Mouse (Mus musculus) lung, embryonic 16.5 days (tissue): ENCODE data around the gene Ccdc158. TPM values are rescaled to one million over a fixed set of nuclear protein-coding genes. Genes with fewer than 3 reads are reported as not detected.

ENCODE experiments used
- ATAC-seq: fragments of 200-750 bp; cut with Nextera tagmentation; 2 replicates; pipeline ENCODE4 v1.8.0; 2017; ENCODE audit warnings: low read depth, mild to moderate bottlenecking, moderate library complexity
- H3K27ac ChIP-seq: fragments of 300-500 bp; sonication (generic); 2 replicates; pipeline ENCODE4 v1.5.1; 2014; ENCODE audit warnings: mild to moderate bottlenecking, control low read depth, low read length
- H3K27me3 ChIP-seq: fragments of 300-500 bp; sonication (generic); 2 replicates; pipeline ENCODE4 v1.6.1; 2014; ENCODE audit warnings: low read depth, low read length, mixed read lengths; ENCODE audit not compliant: control insufficient read depth, insufficient read depth
- H3K36me3 ChIP-seq: fragments of 300-500 bp; sonication (generic); 2 replicates; pipeline ENCODE4 v1.6.1; 2014; ENCODE audit warnings: low read length; ENCODE audit not compliant: control insufficient read depth, insufficient read depth
- H3K4me1 ChIP-seq: fragments of 300-500 bp; sonication (generic); replicated peaks from 2 replicates; pipeline ENCODE4 v1.6.1; 2014; ENCODE audit warnings: low read length, mixed read lengths; ENCODE audit not compliant: control insufficient read depth, insufficient read depth
- H3K4me2 ChIP-seq: fragments of 300-500 bp; sonication (generic); 2 replicates; pipeline ENCODE4 v1.6.1; 2014; ENCODE audit warnings: low read depth, low read length, control low read depth
- H3K4me3 ChIP-seq: fragments of 300-500 bp; sonication (generic); 2 replicates; pipeline ENCODE4 v1.5.1; 2014; ENCODE audit warnings: mild to moderate bottlenecking, low read length, control low read depth
- H3K9ac ChIP-seq: fragments of 300-500 bp; sonication (generic); 2 replicates; pipeline ENCODE4 v1.6.1; 2014; ENCODE audit warnings: low read length, control low read depth
- H3K9me3 ChIP-seq: fragments of 300-500 bp; sonication (generic); 2 replicates; pipeline ENCODE4 v1.6.1; 2016; ENCODE audit warnings: low read length; ENCODE audit not compliant: control insufficient read depth
- WGBS: fragments of 180-500 bp; shearing (Covaris S2); extraction: QIAGEN DNeasy Blood & Tissue Kit; methylation state at CpG from one replicate; pipeline ENCODE4 v1.1.7; 2014; 5-methylcytosine and 5-hydroxymethylcytosine counted together
- polyA plus RNA-seq: library from polyadenylated mRNA; unstranded; fragments of >200 nt; fragmentation: Nextera tagmentation; extraction: Ambion mirVana; gene quantifications from 2 replicates; pipeline ENCODE4 v1.2.1, GENCODE M21; 2015

Ccdc158 gene
- polyA plus RNA-seq, 1 experiment from 2014 or later = 3.3 TPM

- Histone ChIP-seq H3K27ac (peak overlapping the region; percentile 75), H3K4me1 (peaks cover 18% of the 10 kb centered on the region)
- 94% methylated on average over 3 of the region's 3 CpGs for WGBS
Observed at GRCm38 (mm10) chr5:92693744-92694143, 18.7 kb upstream of the Ccdc158 start.

DNA sequence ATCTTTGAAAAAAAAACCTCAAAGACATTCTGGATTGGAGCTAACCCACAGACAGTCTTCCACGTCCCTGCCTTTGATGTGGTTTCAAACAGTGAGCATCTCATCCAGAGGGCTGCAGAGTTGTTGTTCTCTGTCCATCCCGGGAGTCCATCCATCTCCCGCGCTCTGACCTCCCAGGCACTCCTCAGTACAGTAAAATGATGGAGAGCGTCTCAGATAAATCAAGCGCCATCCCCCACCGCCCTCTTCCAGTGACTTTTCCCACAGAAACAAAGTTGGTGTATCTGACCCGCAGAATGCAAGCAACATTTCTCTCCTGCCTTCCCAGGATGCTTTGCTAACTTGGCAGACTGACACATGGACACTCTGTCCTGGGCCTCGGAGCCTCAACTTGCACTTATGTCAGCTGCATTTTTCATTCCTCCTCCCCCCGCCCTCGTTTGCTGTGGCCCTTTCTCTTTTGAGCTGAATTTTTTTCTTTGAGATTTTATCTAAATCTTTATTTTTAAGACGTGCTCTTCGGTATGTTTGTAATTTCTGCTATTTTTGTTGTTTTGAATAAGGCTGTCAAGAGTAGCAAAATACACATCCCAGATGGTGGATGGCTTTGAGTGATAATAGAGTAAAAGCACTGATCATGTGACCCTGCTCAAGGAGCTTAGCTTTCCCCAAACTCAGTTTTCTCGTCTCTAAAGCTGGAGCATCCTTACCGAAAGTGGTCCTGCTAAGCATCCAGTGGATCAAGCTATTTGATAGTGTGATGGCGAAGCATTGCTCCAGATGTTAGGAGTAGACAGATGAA is 17.3 kb upstream of the Ccdc158 start:
- peak; percentile 79 for ATAC-seq
- Histone ChIP-seq H3K27ac (peak overlapping the region; percentile 63), H3K9ac (no peak overlapping the region), H3K36me3 (no peaks in the 10 kb centered on the region), H3K9me3 (no peaks in the 10 kb centered on the region), H3K4me1 (peaks cover 8% of the 10 kb centered on the region), H3K4me3 (no peak overlapping the region), H3K4me2 (peak overlapping the region; percentile 17; the same call in 1 of the 2 replicates), H3K27me3 (no peaks in the 10 kb centered on the region)
- 36% methylated on average over 16 of the region's 16 CpGs for WGBS

More at GRCm38 (mm10) chr5:92693744-92694143, 18.7 kb upstream of the Ccdc158 start:
- no peak overlapping the region for H3K4me3 ChIP-seq
- no peaks in the 10 kb centered on the region for H3K36me3 ChIP-seq
- H3K9ac ChIP-seq = no peak overlapping the region
- H3K27me3 ChIP-seq = no peaks in the 10 kb centered on the region
- no peaks in the 10 kb centered on the region for H3K9me3 ChIP-seq
- no peak overlapping the region for H3K4me2 ChIP-seq
- ATAC-seq = no peak

GRCm38 (mm10) chr5:92688569-92688968 is 13.5 kb upstream of the Ccdc158 start:
- H3K9ac ChIP-seq = no peak overlapping the region
- WGBS = 91% methylated on average over 9 of the region's 9 CpGs
- no peak for ATAC-seq
- no peak overlapping the region for H3K27ac ChIP-seq
- H3K4me2 ChIP-seq = no peak overlapping the region
- no peaks in the 10 kb centered on the region for H3K27me3 ChIP-seq
- no peaks in the 10 kb centered on the region for H3K9me3 ChIP-seq
- peaks cover 2% of the 10 kb centered on the region; the same call in 1 of the 2 replicates for H3K4me1 ChIP-seq
- H3K36me3 ChIP-seq = no peaks in the 10 kb centered on the region
- no peak overlapping the region for H3K4me3 ChIP-seq

GRCm38 (mm10) chr5:92688124-92688523 is 13.1 kb upstream of the Ccdc158 start:
- Histone ChIP-seq H3K4me2 (no peak overlapping the region), H3K27me3 (no peaks in the 10 kb centered on the region), H3K9me3 (no peaks in the 10 kb centered on the region), H3K4me3 (no peak overlapping the region), H3K27ac (no peak overlapping the region), H3K36me3 (no peaks in the 10 kb centered on the region), H3K4me1 (peaks cover 2% of the 10 kb centered on the region; the same call in 1 of the 2 replicates), H3K9ac (no peak overlapping the region)
- no peak for ATAC-seq
- WGBS = 93% methylated on average over 5 of the region's 5 CpGs

DNA sequence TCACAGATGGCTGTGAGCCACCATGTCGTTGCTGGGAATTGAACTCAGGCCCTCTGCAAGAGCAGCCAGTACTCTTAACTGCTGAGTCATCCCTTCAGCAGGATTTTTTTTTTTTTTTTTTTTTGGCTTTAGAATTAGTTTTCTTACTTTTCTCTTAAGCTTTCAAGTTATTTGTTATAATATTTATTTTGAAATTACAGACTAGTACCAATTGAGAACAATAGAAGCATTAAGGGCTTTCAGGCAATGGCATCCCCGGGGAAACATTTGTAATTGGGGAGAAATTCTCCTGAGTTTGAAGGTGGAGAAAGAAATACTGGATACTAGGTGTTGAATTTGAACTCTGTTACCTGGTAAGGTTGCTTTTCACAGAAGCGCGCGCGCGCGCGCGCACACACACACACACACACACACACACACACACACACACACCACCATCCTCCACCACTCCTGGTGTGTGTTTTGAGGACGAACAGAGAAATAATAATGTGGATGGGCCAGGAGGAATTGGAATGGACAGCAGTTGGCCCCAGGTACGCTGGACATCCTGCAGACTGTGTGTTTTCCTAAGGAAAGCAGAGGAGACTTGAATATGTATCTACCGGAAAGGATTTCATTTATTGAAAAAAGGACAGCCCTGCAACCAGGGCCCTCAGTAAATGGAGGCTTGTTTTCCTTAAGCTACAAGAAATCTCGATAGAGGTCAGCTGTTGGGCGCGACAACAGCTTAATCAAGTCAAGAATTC is 9.8 kb upstream of the Ccdc158 start:
- no peak overlapping the region for H3K9ac ChIP-seq
- no peak overlapping the region for H3K27ac ChIP-seq
- H3K9me3 ChIP-seq = no peaks in the 10 kb centered on the region
- no peak overlapping the region for H3K4me2 ChIP-seq
- H3K36me3 ChIP-seq = no peaks in the 10 kb centered on the region
- 88% methylated on average over 16 of the region's 16 CpGs for WGBS
- no peak overlapping the region for H3K4me3 ChIP-seq
- H3K4me1 ChIP-seq = 0 out of 2 replicates have a peak, but pooled peaks cover 3% of the 10 kb centered on the region
- no peaks in the 10 kb centered on the region for H3K27me3 ChIP-seq
- no peak for ATAC-seq

GRCm38 (mm10) chr5:92683871-92684475 is 8.9 kb upstream of the Ccdc158 start:
- no peak overlapping the region for H3K27ac ChIP-seq
- 0 out of 2 replicates have a peak, but pooled peaks cover 3% of the 10 kb centered on the region for H3K4me1 ChIP-seq
- no peaks in the 10 kb centered on the region for H3K27me3 ChIP-seq
- H3K4me3 ChIP-seq = peak overlapping the region; percentile 64
- WGBS = 33% methylated on average over 9 of the region's 9 CpGs
- H3K36me3 ChIP-seq = no peaks in the 10 kb centered on the region
- ATAC-seq = no peak
- H3K9ac ChIP-seq = peak overlapping the region; percentile 73
- H3K9me3 ChIP-seq = no peaks in the 10 kb centered on the region
- peak overlapping the region; percentile 96 for H3K4me2 ChIP-seq

- Histone ChIP-seq H3K4me1 (0 out of 2 replicates have a peak, but pooled peaks cover 3% of the 10 kb centered on the region), H3K9ac (peak within 1 kb of the TSS; percentile 73), H3K27ac (peak within 1 kb of the TSS; percentile 57), H3K27me3 (no peaks in the 10 kb centered on the region), H3K36me3 (no peaks in the 10 kb centered on the region), H3K9me3 (no peaks in the 10 kb centered on the region), H3K4me3 (peak within 1 kb of the TSS; percentile 64), H3K4me2 (peak within 1 kb of the TSS; percentile 96)
- peak; percentile 63 for ATAC-seq
- WGBS = under 1% methylated on average over 26 of the region's 26 CpGs
Observed at GRCm38 (mm10) chr5:92683351-92683807, 8.3 kb upstream of the Ccdc158 start, which contains the start of gene Shroom3. TSS of gene Shroom3 (plus strand) at chr5:92683435.

DNA sequence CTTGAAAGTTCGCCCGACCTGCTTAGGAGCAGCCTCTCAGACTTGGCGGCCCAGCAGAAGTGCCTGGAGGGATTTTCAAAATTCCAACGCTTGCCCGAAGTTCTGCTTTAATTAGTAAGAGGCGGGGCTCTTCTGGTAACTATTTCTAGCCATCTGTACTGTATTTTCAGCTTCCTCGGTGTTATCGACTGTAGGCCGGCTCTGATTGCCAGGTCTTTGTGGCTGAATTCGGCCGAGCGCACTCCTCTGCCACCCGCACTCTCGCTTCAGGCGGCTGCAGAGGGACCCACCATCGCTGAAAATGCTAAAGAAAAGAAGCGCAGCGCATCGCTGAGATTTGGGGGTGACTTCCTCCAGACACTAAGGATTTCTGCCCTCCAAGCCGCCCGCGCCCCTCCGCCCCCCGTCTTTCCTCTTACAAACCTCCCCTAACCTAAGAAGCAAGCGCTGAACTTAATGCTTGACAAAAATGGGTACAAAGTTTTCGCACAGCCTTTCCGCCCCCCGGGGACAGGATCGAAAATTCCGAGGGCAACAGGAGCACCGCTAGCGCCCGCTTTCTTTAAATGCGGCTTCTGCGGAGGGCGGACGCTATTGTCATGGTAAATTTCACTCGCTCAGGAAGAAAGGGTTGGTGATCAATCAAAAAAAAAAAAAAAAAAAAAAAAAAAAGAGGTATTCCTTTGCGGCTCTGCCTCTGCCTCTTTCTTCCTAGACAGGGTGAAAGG is 7.7 kb upstream of the Ccdc158 start:
- no peaks in the 10 kb centered on the region for H3K9me3 ChIP-seq
- H3K4me1 ChIP-seq = 0 out of 2 replicates have a peak, but pooled peaks cover 3% of the 10 kb centered on the region
- no peaks in the 10 kb centered on the region for H3K36me3 ChIP-seq
- ATAC-seq = peak; percentile 51
- 2% methylated on average over 39 of the region's 39 CpGs for WGBS
- peak overlapping the region; percentile 73 for H3K9ac ChIP-seq
- H3K27ac ChIP-seq = peak overlapping the region; percentile 57
- peak overlapping the region; percentile 96 for H3K4me2 ChIP-seq
- peak overlapping the region; percentile 64 for H3K4me3 ChIP-seq
- no peaks in the 10 kb centered on the region for H3K27me3 ChIP-seq
